Mouse (Mus musculus): ENCODE data around the gene Olfr639. TPM values are rescaled to one million over a fixed set of nuclear protein-coding genes. Genes with fewer than 3 reads are reported as not detected.

The Olfr639 gene
- total and polyA plus RNA-seq, 3 experiments: 0.02 TPM; not detected in 2

GRCm38 (mm10) chr7:104026978-104027377, 9.9 kb upstream of the Olfr639 start:
- DNase-seq: no peak
- intact Hi-C loops (cut with DNase I): no loop called here
- H3K27ac ChIP-seq: no peak overlapping the region
- TF ChIP-seq CTCF (IDR thresholded peaks at IDR 0.05): no peak
- no peak overlapping the region for H3K4me3 ChIP-seq
- 56% methylated on average over 3 of the region's 3 CpGs for WGBS
- no peak overlapping the region for H3K9ac ChIP-seq (ENCODE audit: low read depth, low read length)
- no peaks in the 10 kb centered on the region for H3K4me1 ChIP-seq (ENCODE audit: control insufficient read depth, insufficient read depth, low read length)
- H3K36me3 ChIP-seq (ENCODE audit: control insufficient read depth, insufficient read depth, low read length): no peaks in the 10 kb centered on the region
- H3K79me2 ChIP-seq (replicated peaks; ENCODE audit: control insufficient read depth, insufficient read depth, low read length): no peaks in the 10 kb centered on the region
- no peaks in the 10 kb centered on the region for H3K27me3 ChIP-seq (ENCODE audit: control insufficient read depth, insufficient read depth, low read length)

- 62% methylated on average over 6 of the region's 6 CpGs for WGBS
- intact Hi-C loops (cut with DNase I): no loop called here
- H3K27ac ChIP-seq: no peak within 1 kb of the TSS
- H3K4me3 ChIP-seq: no peak within 1 kb of the TSS
- no peaks in the 10 kb centered on the region for H3K4me1 ChIP-seq (ENCODE audit: control insufficient read depth, insufficient read depth, low read length)
- H3K79me2 ChIP-seq (replicated peaks; ENCODE audit: control insufficient read depth, insufficient read depth, low read length): no peaks in the 10 kb centered on the region
- DNase-seq: no peak
- H3K27me3 ChIP-seq (ENCODE audit: control insufficient read depth, insufficient read depth, low read length): no peaks in the 10 kb centered on the region
- no peak within 1 kb of the TSS for H3K9ac ChIP-seq (ENCODE audit: low read depth, low read length)
- TF ChIP-seq EP300 (IDR thresholded peaks at IDR 0.05; ENCODE audit: insufficient read depth, low read depth, low read length) (no peak), CTCF (IDR thresholded peaks at IDR 0.05) (no peak), POLR2A (IDR thresholded peaks at IDR 0.05; ENCODE audit: insufficient read depth, low read depth, low read length) (no peak)
- H3K36me3 ChIP-seq (ENCODE audit: control insufficient read depth, insufficient read depth, low read length): no peaks in the 10 kb centered on the region
Observed at GRCm38 (mm10) chr7:104025473-104025872, 8.4 kb upstream of the Olfr639 start, which contains the start of gene Olfr640. Gene Olfr640 (minus strand): TSS chr7:104025573.

GRCm38 (mm10) chr7:104021651-104022050, 4.5 kb upstream of the Olfr639 start:
- Histone ChIP-seq H3K36me3 (ENCODE audit: control insufficient read depth, insufficient read depth, low read length) (no peaks in the 10 kb centered on the region), H3K79me2 (replicated peaks; ENCODE audit: control insufficient read depth, insufficient read depth, low read length) (no peaks in the 10 kb centered on the region), H3K4me1 (ENCODE audit: control insufficient read depth, insufficient read depth, low read length) (no peaks in the 10 kb centered on the region), H3K9ac (ENCODE audit: low read depth, low read length) (no peak overlapping the region), H3K27ac (no peak overlapping the region), H3K4me3 (no peak overlapping the region), H3K27me3 (ENCODE audit: control insufficient read depth, insufficient read depth, low read length) (no peaks in the 10 kb centered on the region)
- intact Hi-C loops (cut with DNase I): no loop called here
- no peak for TF ChIP-seq EP300 (IDR thresholded peaks at IDR 0.05; ENCODE audit: insufficient read depth, low read depth, low read length)
- TF ChIP-seq POLR2A (IDR thresholded peaks at IDR 0.05; ENCODE audit: insufficient read depth, low read depth, low read length): no peak
- no peak for TF ChIP-seq CTCF (IDR thresholded peaks at IDR 0.05)
- no peak for DNase-seq
- WGBS: 83% methylated on average over 6 of the region's 6 CpGs

GRCm38 (mm10) chr7:104018953-104019352, 1.9 kb upstream of the Olfr639 start:
- no peak overlapping the region for H3K27ac ChIP-seq
- WGBS: 76% methylated on average over 1 of the region's 1 CpGs
- H3K4me1 ChIP-seq (ENCODE audit: control insufficient read depth, insufficient read depth, low read length): no peaks in the 10 kb centered on the region
- H3K36me3 ChIP-seq (ENCODE audit: control insufficient read depth, insufficient read depth, low read length): no peaks in the 10 kb centered on the region
- H3K9ac ChIP-seq (ENCODE audit: low read depth, low read length): no peak overlapping the region
- intact Hi-C loops (cut with DNase I): no loop called here
- no peak for DNase-seq
- H3K4me3 ChIP-seq: no peak overlapping the region
- no peaks in the 10 kb centered on the region for H3K27me3 ChIP-seq (ENCODE audit: control insufficient read depth, insufficient read depth, low read length)
- no peak for TF ChIP-seq EP300 (IDR thresholded peaks at IDR 0.05; ENCODE audit: insufficient read depth, low read depth, low read length)
- TF ChIP-seq POLR2A (IDR thresholded peaks at IDR 0.05; ENCODE audit: insufficient read depth, low read depth, low read length): no peak
- TF ChIP-seq CTCF (IDR thresholded peaks at IDR 0.05): no peak
- no peaks in the 10 kb centered on the region for H3K79me2 ChIP-seq (replicated peaks; ENCODE audit: control insufficient read depth, insufficient read depth, low read length)

- no peak overlapping the region for H3K9ac ChIP-seq (ENCODE audit: low read depth, low read length)
- H3K27ac ChIP-seq: no peak overlapping the region
- no peaks in the 10 kb centered on the region for H3K36me3 ChIP-seq (ENCODE audit: control insufficient read depth, insufficient read depth, low read length)
- no peaks in the 10 kb centered on the region for H3K27me3 ChIP-seq (ENCODE audit: control insufficient read depth, insufficient read depth, low read length)
- no peak for DNase-seq
- no peaks in the 10 kb centered on the region for H3K79me2 ChIP-seq (replicated peaks; ENCODE audit: control insufficient read depth, insufficient read depth, low read length)
- no peaks in the 10 kb centered on the region for H3K4me1 ChIP-seq (ENCODE audit: control insufficient read depth, insufficient read depth, low read length)
- TF ChIP-seq CTCF (IDR thresholded peaks at IDR 0.05) (no peak), EP300 (IDR thresholded peaks at IDR 0.05; ENCODE audit: insufficient read depth, low read depth, low read length) (no peak), POLR2A (IDR thresholded peaks at IDR 0.05; ENCODE audit: insufficient read depth, low read depth, low read length) (no peak)
- intact Hi-C loops (cut with DNase I): no loop called here
- no peak overlapping the region for H3K4me3 ChIP-seq
Observed at GRCm38 (mm10) chr7:103999124-103999523, 18.0 kb downstream of the Olfr639 start.

- TF ChIP-seq POLR2A (IDR thresholded peaks at IDR 0.05; ENCODE audit: insufficient read depth, low read depth, low read length) (no peak), CTCF (IDR thresholded peaks at IDR 0.05) (no peak), EP300 (IDR thresholded peaks at IDR 0.05; ENCODE audit: insufficient read depth, low read depth, low read length) (no peak)
- no peaks in the 10 kb centered on the region for H3K36me3 ChIP-seq (ENCODE audit: control insufficient read depth, insufficient read depth, low read length)
- H3K27me3 ChIP-seq (ENCODE audit: control insufficient read depth, insufficient read depth, low read length): no peaks in the 10 kb centered on the region
- intact Hi-C loops (cut with DNase I): no loop called here
- no peaks in the 10 kb centered on the region for H3K4me1 ChIP-seq (ENCODE audit: control insufficient read depth, insufficient read depth, low read length)
- no peak within 1 kb of the TSS for H3K27ac ChIP-seq
- H3K4me3 ChIP-seq: no peak within 1 kb of the TSS
- H3K9ac ChIP-seq (ENCODE audit: low read depth, low read length): no peak within 1 kb of the TSS
- no peak for DNase-seq
- no peaks in the 10 kb centered on the region for H3K79me2 ChIP-seq (replicated peaks; ENCODE audit: control insufficient read depth, insufficient read depth, low read length)
Observed at GRCm38 (mm10) chr7:103998446-103998845, 18.7 kb downstream of the Olfr639 start, which contains the start of gene Olfr638. Gene Olfr638 (plus strand): TSS chr7:103998746.
